Mouse (Mus musculus) kidney, adult 18-20 months (tissue): Measurements from ENCODE around the gene Mtx3.
A peak's percentile ranks its signal among the peaks of the same experiment; 100 is the strongest.
"Not testable (repeated sequence)": the region's sequence is repeated elsewhere in the genome, so short reads cannot be mapped to it uniquely, and the experiment has no call there.

ENCODE experiments used
- DNase-seq: peaks from one replicate; pipeline ENCODE4 v3.0.0; 2021

Mtx3 gene

GRCm38 (mm10) chr13:92844586-92845221 is at the start of gene Mtx3:
TSS of gene Mtx3 (plus strand) at chr13:92844760.
- peak; percentile 89 for DNase-seq

GRCm38 (mm10) chr13:92798830-92799229 is 45.7 kb upstream of the Mtx3 start:
- no peak for DNase-seq

DNA sequence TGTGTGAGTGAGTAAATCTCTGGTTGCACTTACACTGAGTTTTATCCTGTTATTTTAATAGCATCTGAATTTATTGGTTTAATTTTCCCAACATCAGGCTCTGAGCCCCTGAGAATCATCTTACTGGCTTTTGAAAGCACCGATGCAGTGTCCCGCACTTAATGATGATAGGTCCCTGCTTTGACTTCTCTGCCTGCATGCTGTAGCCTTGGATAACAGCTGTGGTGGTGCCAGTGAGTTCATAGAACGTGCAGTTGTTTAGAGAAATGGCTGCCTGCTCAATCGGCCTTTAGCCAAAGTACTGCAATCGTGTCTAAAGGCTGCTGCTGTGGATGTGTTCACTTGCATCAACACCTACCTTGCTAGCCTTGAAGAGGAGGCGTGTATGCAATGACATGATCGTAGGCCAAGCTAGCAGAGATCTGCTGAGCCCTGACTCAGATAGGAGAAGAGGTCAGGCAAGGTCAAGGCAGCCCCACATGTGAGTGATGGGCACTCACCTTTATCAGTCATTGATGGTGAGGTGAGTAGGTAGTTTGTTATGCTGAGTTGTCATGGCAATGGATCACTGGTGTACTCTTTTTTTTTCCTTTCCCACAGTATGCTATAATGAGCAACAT is 45.1 kb upstream of the Mtx3 start:
- DNase-seq = no peak

GRCm38 (mm10) chr13:92806785-92807184 is 37.8 kb upstream of the Mtx3 start:
- DNase-seq = no peak

- no peak for DNase-seq
Observed at GRCm38 (mm10) chr13:92807849-92808248, 36.7 kb upstream of the Mtx3 start.

DNA sequence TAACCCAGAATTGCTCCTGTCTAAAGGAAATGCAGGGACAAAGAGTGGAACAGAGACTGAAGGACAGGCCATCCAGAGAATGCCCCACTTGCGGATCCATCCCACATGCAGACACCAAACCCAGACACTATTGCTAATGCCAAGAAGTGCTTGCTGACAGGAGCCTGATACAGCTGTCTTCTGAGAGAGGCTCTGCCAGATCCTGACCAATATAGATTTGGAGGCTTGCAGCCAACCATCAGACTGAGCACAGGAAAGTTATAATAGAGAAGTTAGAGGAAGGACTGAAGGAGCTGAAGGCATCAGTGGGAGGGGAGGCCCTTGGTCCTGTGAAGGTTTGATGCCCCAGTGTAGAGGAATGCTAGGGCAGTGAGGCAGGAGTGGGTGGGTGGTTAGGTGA is 34.0 kb upstream of the Mtx3 start:
- DNase-seq = not testable (repeated sequence)

DNA sequence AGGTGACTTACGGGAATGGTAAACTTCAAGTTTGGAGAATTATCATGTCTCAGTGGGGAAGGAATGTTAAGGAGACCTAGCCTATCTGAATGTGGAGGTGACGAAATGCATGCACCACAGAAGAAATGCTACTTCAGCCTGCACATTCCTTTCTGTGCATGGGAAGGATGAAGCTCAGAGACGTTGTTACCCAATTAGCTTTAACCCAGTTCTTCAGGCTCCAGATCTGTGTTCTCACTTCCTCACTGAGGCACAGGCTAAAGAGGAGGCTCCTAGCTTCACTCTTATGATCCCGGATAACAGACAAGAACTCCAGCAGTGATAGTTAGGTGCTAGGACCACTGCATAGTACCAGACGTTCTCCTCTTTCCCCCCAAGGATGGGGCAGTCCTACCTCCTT is 28.2 kb upstream of the Mtx3 start:
- no peak for DNase-seq

DNA sequence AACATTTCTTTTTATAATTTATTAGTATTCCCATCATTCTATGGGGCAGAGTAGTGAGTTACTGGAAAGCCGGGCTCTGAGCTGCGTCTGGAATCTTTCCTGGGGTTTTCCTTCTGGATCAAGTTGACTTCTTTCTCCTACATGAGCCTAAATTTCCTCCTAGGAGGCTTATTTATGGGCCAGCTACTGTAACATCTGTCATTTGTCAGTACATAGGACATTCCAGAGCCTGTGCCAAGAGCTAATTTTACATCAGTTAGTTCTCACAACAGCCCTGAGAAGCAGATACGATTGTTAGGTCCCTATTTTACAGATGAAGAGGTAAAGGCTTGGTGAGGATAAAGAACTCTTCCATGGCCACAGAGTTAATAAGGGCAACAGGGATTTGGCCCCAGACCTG is 27.2 kb upstream of the Mtx3 start:
- DNase-seq = no peak

DNA sequence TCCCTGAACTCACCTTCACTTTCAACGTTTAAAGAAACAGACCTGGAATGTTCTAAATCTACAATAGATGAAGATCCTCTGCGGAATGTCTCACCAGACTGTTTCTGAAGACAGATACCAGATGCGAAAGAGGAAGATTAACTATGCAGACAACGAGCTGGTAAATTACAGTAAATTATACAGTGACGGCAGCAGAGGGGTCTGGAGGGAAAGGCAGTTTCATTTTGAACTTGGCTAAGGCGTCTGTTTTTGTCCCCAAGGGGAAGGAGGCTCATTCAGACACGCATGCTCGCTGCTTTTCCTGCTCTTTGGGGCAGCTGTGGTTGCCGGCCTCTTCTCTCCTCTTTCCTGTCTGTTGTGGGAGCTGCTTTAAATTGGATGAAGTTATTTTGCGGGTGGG is 15.7 kb upstream of the Mtx3 start:
- DNase-seq = no peak

- DNase-seq = no peak
Observed at GRCm38 (mm10) chr13:92833162-92833561, 11.4 kb upstream of the Mtx3 start.

DNA sequence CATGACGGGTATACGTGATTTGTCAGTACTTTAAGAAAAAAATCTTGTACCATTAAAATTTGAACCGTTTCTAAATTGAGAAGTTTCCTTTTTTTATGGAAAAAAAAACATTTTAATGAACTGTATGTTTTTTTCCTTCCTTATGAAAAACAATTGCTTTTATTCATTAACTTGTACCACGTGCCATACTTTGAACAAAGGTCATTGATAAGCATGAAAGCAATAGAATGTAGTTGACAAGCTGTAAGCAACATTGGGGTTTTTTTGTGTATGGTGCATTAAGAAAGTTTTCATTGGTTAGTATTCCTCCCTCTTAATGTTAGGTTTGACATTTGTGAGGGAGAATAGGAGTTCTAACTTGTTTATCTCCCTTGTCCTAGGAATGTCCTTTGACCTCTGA is 1.9 kb downstream of the Mtx3 start:
- DNase-seq = no peak

DNA sequence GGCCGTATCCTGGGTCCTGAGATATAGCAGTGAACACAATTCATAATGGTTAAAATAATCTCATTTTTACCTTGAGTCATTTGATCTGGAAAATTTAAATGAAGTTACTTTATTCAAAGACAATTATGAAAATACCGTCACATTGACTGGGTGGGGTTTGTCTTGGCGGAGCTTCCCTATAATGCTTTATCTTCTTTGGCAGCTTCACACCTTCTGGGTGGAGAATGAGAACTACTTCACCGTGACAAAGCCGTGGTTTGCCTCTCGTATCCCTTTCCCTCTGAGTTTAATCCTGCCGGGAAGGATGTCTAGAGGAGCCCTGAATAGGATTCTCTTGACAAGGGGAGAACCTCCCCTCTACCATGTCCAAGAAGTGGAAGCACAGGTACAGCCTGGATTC is 2.8 kb downstream of the Mtx3 start:
- no peak for DNase-seq

GRCm38 (mm10) chr13:92848002-92848401 is 3.4 kb downstream of the Mtx3 start:
- DNase-seq = no peak

GRCm38 (mm10) chr13:92855901-92856300 is 11.3 kb downstream of the Mtx3 start:
- no peak for DNase-seq

DNA sequence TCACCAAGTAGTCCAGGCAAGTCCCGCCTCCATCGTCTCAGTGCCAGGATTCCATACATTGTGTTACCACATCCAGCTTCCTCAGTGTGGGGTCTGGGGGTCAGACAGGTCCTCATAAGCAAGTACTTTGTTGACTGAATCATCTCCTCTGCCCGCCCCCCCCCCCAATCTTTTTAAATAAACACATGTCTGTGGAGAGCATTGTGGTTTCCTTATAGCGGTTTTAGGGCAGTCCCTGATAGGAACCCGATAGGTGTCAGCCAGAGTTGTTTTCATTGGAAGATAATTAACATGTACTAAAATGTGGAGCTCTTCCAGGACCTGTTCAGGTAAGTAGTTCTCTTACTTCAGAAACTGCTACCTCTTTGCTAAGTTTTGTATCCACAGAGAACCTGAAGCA is 14.2 kb downstream of the Mtx3 start:
- no peak for DNase-seq

DNA sequence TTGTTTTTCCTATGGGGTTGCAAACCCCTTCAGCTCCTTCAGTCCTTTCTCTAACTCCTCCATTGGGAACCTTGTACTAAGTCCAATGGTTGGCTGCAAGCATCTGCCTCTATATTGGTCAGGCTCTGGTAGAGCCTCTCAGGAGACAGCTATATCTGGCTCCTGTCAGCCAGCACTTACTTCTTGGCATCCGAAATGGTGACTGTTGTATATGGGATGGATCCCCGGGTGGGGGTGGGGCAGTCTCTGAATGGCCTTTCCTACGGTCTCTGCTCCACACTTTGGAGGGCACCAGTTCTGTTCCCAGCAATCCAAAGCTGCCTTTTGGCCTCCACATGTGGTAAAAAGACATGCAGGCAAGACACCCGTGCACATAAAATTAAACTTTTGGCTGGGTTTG is 15.4 kb downstream of the Mtx3 start:
- DNase-seq = no peak

DNA sequence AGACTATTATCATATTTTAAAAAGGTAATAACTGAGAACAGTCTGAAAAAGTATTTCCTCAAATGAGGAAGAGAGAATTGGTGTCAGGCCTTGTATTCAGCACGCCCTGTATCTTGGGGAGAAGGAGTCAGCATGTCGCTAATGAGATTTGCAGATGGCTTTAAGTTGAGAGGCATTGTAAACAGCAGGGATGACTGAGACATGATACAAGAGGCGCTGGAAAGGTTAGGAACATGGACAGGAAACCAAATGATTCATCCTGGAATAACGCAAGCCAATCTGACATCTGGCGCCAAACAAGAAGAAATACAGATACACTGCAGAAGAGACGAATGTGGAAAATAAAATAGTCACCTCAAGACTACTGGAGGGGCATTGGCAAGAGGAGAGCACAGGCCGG is 20.8 kb downstream of the Mtx3 start:
- no peak for DNase-seq

DNA sequence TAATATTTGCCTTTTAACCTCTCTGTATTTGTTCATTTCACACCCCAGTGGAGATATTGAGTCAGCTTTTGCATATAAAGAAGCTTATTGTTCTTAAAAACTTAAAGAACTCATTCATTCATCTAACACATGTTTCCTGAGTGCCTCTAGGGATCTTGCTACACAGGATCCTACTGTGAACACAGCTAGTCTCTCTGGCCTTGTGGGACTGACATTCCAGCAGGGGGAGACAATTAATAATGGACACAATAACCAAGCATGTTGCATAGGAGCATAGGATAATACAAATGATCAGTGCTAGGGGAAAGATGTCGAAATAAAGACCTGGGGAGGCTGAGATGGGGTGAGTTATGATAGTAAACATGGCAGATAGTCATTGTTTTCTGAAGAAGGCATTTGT is 22.1 kb downstream of the Mtx3 start:
- no peak for DNase-seq

DNA sequence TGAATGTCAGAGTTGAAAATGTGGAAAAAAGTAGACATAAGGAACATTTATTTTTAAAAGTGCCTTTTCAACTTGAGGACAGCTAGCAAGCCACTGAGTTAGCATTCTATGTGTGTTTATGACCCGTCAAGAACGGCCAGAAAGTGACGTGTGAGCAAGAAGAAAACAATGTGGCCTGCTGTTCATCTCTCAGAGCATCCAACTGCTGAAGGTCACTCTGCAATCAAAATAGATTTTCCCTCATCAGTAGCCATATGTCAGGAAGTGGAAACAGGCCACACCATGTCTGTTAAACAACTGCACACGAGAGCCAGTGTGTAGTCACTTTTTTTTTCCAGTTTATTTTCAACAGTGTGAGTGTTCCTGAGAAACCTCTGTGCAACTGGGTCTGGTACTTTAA is 35.0 kb downstream of the Mtx3 start:
- DNase-seq = no peak

DNA sequence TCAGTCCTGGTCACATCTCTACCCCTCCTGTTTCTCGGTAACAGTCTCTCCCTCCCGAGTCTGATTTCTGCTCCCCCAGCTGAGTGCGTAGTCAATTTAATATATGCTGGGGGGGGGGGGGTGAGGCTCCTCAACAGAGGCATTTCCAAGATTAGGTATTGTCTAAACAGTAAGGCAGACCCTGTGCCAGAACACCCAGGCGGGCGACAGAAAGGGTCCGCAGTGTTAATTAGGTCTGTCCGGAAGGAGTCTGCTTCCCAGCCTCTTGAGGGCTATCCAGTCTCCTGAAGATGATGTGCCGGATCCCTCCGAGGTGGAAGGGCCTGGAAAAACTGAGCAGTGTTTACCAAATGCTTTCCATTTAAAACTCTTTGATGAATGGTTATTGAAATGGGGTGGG is 35.4 kb downstream of the Mtx3 start:
- no peak for DNase-seq

DNA sequence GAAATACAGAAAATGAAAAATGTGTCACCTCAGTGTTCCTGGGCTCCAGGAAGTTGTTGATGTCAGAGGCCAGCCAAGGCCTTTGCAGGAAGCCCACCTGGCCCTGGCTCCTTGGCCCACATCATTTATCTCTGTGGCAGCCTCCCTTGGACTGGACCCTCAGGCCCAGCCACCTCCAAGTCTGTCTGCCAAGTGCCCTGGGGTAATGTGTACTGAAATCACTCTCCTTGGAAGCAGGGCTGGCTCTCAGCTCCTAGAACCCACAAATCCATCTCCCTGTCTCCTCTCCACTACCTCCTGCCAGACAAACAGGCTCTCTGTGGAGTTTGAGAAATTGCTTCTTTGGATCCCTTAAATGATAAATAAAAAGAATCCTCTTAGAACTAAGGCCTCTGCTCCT is 36.0 kb downstream of the Mtx3 start:
- no peak for DNase-seq

- no peak for DNase-seq
Observed at GRCm38 (mm10) chr13:92882271-92882985, 37.9 kb downstream of the Mtx3 start.

- DNase-seq = no peak
Observed at GRCm38 (mm10) chr13:92882986-92883720, 38.6 kb downstream of the Mtx3 start.

GRCm38 (mm10) chr13:92884206-92884605 is 39.6 kb downstream of the Mtx3 start:
- no peak for DNase-seq
